Mouse (Mus musculus): ENCODE measurements around the gene Rapgef4. TPM values are rescaled to one million over a fixed set of nuclear protein-coding genes. Genes with fewer than 3 reads are reported as not detected.

The Rapgef4 gene
- polyA plus RNA-seq, 1 experiment from 2014 or later, result 4.2 TPM

DNA sequence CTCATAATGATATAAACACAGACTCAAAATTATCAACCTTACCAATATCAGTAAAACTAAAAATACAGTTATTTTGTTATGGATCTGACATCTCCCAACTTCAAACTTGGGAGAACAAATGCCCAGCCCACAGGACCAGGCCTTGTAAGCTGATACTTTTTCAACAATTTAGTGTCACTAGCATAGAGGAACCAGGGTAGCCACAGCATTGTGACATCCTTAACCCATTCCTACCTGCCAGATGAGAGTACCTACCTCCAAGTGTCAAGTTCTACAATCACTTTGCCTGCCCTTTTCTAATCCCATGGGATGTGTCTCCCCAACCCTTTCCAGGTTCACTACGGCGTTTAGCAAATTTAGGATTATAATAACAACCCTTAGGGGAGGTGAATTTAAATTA, 257.4 kb downstream of the Rapgef4 start:
- 0 out of 2 replicates have a peak, but pooled peaks cover 2% of the 10 kb centered on the region for H3K4me1 ChIP-seq (replicated peaks; ENCODE audit: control insufficient read depth, insufficient read depth, low read length)
- H3K27ac ChIP-seq (ENCODE audit: low read depth, low read length), result no peak overlapping the region
- H3K4me3 ChIP-seq (ENCODE audit: low read depth, low read length), result no peak overlapping the region
- WGBS, result 84% methylated on average over 2 of the region's 2 CpGs
- peak; percentile 20 for DNase-seq (ENCODE audit: low spot score)
- no peaks in the 10 kb centered on the region for H3K36me3 ChIP-seq (ENCODE audit: control insufficient read depth, insufficient read depth, low read length)
- ATAC-seq (replicated peaks; ENCODE audit: low FRiP score), result no peak
- H3K9me3 ChIP-seq (ENCODE audit: control insufficient read depth, low read length), result no peaks in the 10 kb centered on the region
- H3K4me2 ChIP-seq, result no peak overlapping the region
- H3K9ac ChIP-seq (ENCODE audit: low read depth, low read length), result no peak overlapping the region
- no peaks in the 10 kb centered on the region for H3K27me3 ChIP-seq (replicated peaks; ENCODE audit: control insufficient read depth, insufficient read depth, low read length)

DNA sequence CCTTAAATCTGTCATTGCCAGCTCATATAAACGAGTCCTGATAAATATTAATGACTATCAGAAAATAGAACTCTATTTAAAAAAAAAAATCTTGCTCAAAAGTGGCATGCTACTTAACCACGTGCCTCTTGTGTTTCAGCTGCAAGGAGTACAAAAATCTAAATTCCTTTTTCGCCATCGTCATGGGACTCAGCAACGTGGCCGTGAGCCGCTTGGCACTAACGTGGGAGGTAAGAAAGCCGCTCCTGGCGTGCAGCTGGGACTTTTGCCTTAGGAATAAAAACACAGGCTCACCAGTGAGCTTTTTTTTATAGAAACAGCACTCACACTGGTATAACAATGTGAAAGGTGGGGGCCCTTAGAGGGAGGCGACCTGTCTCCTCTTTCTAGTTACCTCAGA, 257.9 kb downstream of the Rapgef4 start:
- H3K4me2 ChIP-seq, result no peak overlapping the region
- no peak overlapping the region for H3K4me3 ChIP-seq (ENCODE audit: low read depth, low read length)
- H3K27me3 ChIP-seq (replicated peaks; ENCODE audit: control insufficient read depth, insufficient read depth, low read length), result no peaks in the 10 kb centered on the region
- DNase-seq (ENCODE audit: low spot score), result peak; percentile 23
- no peak for ATAC-seq (replicated peaks; ENCODE audit: low FRiP score)
- WGBS, result 88% methylated on average over 11 of the region's 11 CpGs
- H3K36me3 ChIP-seq (ENCODE audit: control insufficient read depth, insufficient read depth, low read length), result no peaks in the 10 kb centered on the region
- no peak overlapping the region for H3K9ac ChIP-seq (ENCODE audit: low read depth, low read length)
- H3K4me1 ChIP-seq (replicated peaks; ENCODE audit: control insufficient read depth, insufficient read depth, low read length), result 0 out of 2 replicates have a peak, but pooled peaks cover 2% of the 10 kb centered on the region
- no peaks in the 10 kb centered on the region for H3K9me3 ChIP-seq (ENCODE audit: control insufficient read depth, low read length)
- no peak overlapping the region for H3K27ac ChIP-seq (ENCODE audit: low read depth, low read length)

DNA sequence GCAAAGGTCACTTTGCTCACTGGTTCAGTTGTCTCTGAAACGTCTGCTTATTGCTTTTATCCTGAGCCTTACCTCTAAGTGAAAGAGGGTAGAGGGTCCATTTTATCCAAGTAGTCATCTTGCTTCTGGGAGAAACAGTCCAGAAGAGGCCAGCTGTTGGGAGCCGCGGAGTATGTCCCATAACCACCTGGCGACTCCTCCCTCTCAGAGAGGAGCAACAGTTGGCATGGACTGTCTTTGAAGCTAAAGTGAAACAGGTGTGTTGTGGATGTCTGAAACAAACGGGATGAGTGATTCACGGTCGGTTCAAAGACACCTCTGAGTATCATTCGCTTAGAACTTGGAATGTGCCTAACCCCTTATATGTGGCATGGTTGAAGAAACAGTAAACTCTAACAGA, 258.4 kb downstream of the Rapgef4 start:
- Histone ChIP-seq H3K4me3 (ENCODE audit: low read depth, low read length) (no peak overlapping the region), H3K9me3 (ENCODE audit: control insufficient read depth, low read length) (no peaks in the 10 kb centered on the region), H3K36me3 (ENCODE audit: control insufficient read depth, insufficient read depth, low read length) (no peaks in the 10 kb centered on the region), H3K4me1 (replicated peaks; ENCODE audit: control insufficient read depth, insufficient read depth, low read length) (0 out of 2 replicates have a peak, but pooled peaks cover 2% of the 10 kb centered on the region), H3K27me3 (replicated peaks; ENCODE audit: control insufficient read depth, insufficient read depth, low read length) (no peaks in the 10 kb centered on the region), H3K9ac (ENCODE audit: low read depth, low read length) (no peak overlapping the region), H3K4me2 (no peak overlapping the region), H3K27ac (ENCODE audit: low read depth, low read length) (no peak overlapping the region)
- DNase-seq (ENCODE audit: low spot score) (peak; percentile 17), ATAC-seq (replicated peaks; ENCODE audit: low FRiP score) (no peak)
- 87% methylated on average over 8 of the region's 8 CpGs for WGBS

DNA sequence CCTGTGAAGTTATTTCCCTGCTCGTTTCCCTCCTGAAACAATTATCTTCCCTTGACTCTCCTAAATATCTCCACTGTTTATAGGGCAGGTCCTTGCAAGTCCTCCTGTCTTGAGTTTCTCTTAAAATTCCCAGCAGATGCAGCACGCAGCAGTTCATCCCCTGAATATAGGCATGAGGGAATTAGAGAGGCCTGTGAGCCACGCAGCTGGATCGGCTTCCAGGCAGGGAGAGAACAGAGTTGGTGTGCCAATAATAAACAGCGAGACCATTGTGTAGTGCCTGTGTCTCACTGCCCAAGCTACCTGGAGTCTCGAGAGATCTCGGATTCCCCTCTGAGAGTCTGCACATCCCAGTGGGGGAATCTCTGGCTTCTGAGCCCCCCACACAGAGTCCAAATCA, 259.0 kb downstream of the Rapgef4 start:
- Histone ChIP-seq H3K27ac (ENCODE audit: low read depth, low read length) (no peak overlapping the region), H3K9me3 (ENCODE audit: control insufficient read depth, low read length) (no peaks in the 10 kb centered on the region), H3K36me3 (ENCODE audit: control insufficient read depth, insufficient read depth, low read length) (no peaks in the 10 kb centered on the region), H3K9ac (ENCODE audit: low read depth, low read length) (no peak overlapping the region), H3K4me2 (no peak overlapping the region), H3K4me1 (replicated peaks; ENCODE audit: control insufficient read depth, insufficient read depth, low read length) (0 out of 2 replicates have a peak, but pooled peaks cover 2% of the 10 kb centered on the region), H3K27me3 (replicated peaks; ENCODE audit: control insufficient read depth, insufficient read depth, low read length) (no peaks in the 10 kb centered on the region), H3K4me3 (ENCODE audit: low read depth, low read length) (no peak overlapping the region)
- 82% methylated on average over 7 of the region's 7 CpGs for WGBS
- ATAC-seq (replicated peaks; ENCODE audit: low FRiP score) (no peak), DNase-seq (ENCODE audit: low spot score) (peak; percentile 20)

DNA sequence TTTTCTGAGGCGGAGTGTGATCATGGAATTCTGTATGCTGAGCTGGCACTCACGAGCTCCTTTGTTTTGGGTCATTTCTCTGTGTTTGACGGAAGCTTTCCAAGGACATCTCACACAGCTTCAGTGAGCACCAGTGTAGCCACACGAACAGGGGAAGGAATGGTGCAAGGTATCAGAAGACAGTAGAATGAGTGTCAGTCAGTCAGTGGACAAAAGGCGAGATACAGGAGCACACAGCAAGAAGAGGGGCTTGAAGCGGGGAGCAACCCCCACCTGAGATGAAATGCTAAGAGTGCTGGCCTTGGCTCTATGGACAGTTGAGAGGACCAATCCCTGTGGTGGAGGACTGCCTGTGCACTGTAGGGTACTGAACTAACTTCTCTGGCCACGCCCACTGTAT, 259.7 kb downstream of the Rapgef4 start:
- DNase-seq (ENCODE audit: low spot score), result no peak
- Histone ChIP-seq H3K4me2 (no peak overlapping the region), H3K4me3 (ENCODE audit: low read depth, low read length) (no peak overlapping the region), H3K27ac (ENCODE audit: low read depth, low read length) (no peak overlapping the region), H3K27me3 (replicated peaks; ENCODE audit: control insufficient read depth, insufficient read depth, low read length) (no peaks in the 10 kb centered on the region), H3K9me3 (ENCODE audit: control insufficient read depth, low read length) (no peaks in the 10 kb centered on the region), H3K9ac (ENCODE audit: low read depth, low read length) (no peak overlapping the region), H3K36me3 (ENCODE audit: control insufficient read depth, insufficient read depth, low read length) (no peaks in the 10 kb centered on the region), H3K4me1 (replicated peaks; ENCODE audit: control insufficient read depth, insufficient read depth, low read length) (0 out of 2 replicates have a peak, but pooled peaks cover 2% of the 10 kb centered on the region)
- ATAC-seq (replicated peaks; ENCODE audit: low FRiP score), result no peak
- 85% methylated on average over 7 of the region's 7 CpGs for WGBS

DNA sequence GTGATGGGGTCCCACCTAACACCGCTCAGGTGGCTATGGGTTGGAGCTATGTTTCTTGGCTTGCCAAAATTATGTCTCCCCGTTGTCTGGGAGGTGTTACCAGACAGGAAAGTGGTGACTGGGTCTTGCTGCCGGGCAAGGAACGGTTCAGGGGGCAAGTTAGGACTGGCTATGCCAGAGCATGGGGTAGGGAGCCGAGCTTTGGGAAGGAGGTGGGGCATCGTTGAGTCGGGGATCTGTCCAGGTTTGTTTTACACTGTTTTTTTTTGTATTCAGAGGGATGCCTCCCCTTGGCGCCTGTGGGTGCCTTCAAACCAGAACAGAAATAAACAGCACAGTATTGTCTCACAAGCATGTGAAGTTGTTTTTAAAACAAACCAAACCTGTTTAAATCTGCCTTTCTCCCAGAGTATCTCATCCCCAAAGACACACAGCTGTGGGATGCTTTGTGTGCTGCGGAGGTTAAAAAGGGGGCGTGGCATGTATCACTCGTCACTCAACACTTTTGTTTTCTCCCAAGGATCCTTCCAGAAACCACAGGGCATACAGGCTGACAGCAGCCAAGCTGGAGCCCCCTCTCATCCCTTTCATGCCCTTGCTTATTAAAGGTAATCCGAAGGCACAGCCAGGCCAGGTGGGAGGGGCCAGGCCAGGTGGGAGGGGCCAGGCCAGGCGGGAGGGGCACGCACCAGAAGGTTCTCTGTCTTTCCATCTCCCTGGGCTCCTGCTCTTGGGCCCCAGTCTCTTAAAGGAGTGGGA, 260.9 kb downstream of the Rapgef4 start:
- ATAC-seq (replicated peaks; ENCODE audit: low FRiP score) (no peak), DNase-seq (ENCODE audit: low spot score) (no peak)
- Histone ChIP-seq H3K4me3 (ENCODE audit: low read depth, low read length) (peak overlapping the region; percentile 36), H3K4me2 (peak overlapping the region; percentile 44; the same call in 1 of the 2 replicates), H3K9ac (ENCODE audit: low read depth, low read length) (0 out of 2 replicates have a peak overlapping the region, but pooled peaks have one; percentile 12), H3K9me3 (ENCODE audit: control insufficient read depth, low read length) (no peaks in the 10 kb centered on the region), H3K36me3 (ENCODE audit: control insufficient read depth, insufficient read depth, low read length) (no peaks in the 10 kb centered on the region), H3K27ac (ENCODE audit: low read depth, low read length) (no peak overlapping the region), H3K27me3 (replicated peaks; ENCODE audit: control insufficient read depth, insufficient read depth, low read length) (no peaks in the 10 kb centered on the region), H3K4me1 (replicated peaks; ENCODE audit: control insufficient read depth, insufficient read depth, low read length) (0 out of 2 replicates have a peak, but pooled peaks cover 2% of the 10 kb centered on the region)
- 55% methylated on average over 14 of the region's 14 CpGs for WGBS

DNA sequence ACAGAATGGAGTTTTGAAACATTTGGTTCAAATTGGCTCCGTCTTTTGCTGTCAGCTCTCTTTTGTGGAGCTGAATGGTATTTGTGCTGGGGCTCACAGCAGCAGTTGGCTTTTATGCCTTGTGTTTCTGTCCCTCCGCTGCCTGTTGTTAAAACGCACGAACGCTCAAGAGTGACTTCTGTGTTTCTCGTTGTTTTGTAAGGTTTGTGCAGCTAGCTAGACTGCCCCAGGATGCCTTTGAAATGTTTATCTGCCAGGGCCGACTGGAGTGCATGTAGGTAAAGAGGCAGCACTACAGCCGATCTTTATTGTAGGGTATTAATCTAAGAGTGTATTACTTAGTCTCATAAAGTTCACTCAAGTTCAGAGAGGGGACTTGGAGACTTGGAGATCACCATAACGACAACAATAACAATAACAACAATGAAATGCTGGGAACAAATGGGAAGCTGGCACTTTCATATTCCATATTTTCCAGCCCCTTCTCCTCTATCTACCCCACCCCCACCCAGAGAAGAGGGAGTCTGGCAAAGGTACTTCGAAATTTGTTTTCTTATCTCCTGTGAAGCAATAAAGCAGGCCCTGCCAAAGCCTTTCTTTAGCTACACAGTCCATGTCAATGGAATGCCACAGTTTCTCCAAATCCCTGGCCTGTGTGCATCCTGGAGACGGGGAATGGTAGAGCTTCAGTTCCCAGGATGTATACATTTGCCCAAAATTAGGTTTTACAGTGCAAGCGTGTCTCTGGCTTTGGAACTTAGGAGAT, 262.1 kb downstream of the Rapgef4 start:
- DNase-seq (ENCODE audit: low spot score) (no peak), ATAC-seq (replicated peaks; ENCODE audit: low FRiP score) (no peak)
- Histone ChIP-seq H3K9ac (ENCODE audit: low read depth, low read length) (no peak overlapping the region), H3K27me3 (replicated peaks; ENCODE audit: control insufficient read depth, insufficient read depth, low read length) (no peaks in the 10 kb centered on the region), H3K27ac (ENCODE audit: low read depth, low read length) (no peak overlapping the region), H3K9me3 (ENCODE audit: control insufficient read depth, low read length) (no peaks in the 10 kb centered on the region), H3K4me1 (replicated peaks; ENCODE audit: control insufficient read depth, insufficient read depth, low read length) (0 out of 2 replicates have a peak, but pooled peaks cover 2% of the 10 kb centered on the region), H3K4me2 (no peak overlapping the region), H3K4me3 (ENCODE audit: low read depth, low read length) (no peak overlapping the region), H3K36me3 (ENCODE audit: control insufficient read depth, insufficient read depth, low read length) (no peaks in the 10 kb centered on the region)
- WGBS, result 76% methylated on average over 12 of the region's 12 CpGs

DNA sequence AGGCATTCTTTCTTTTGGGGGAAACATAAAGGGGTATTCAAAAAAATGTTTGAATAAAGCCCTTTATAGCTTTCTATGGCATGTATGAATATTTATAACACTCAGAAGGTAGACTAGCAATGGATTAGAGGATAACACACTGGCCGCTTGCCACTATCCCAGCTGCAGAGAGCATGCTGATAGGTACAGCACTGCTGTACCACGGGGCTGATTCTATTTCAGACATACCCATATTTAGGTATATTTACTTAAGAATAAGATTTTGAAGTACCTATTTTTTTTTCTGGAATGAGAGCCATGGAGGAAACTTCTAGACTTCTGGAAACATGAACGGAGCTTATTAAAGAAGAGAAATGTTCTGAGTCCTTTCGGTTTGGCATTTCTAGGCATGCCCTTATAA, 264.6 kb downstream of the Rapgef4 start:
- H3K27ac ChIP-seq (ENCODE audit: low read depth, low read length), result no peak overlapping the region
- no peak overlapping the region for H3K4me3 ChIP-seq (ENCODE audit: low read depth, low read length)
- no peaks in the 10 kb centered on the region for H3K9me3 ChIP-seq (ENCODE audit: control insufficient read depth, low read length)
- no peak for ATAC-seq (replicated peaks; ENCODE audit: low FRiP score)
- no peak overlapping the region for H3K4me2 ChIP-seq
- 80% methylated on average over 4 of the region's 4 CpGs for WGBS
- DNase-seq (ENCODE audit: low spot score), result no peak
- H3K27me3 ChIP-seq (replicated peaks; ENCODE audit: control insufficient read depth, insufficient read depth, low read length), result no peaks in the 10 kb centered on the region
- H3K36me3 ChIP-seq (ENCODE audit: control insufficient read depth, insufficient read depth, low read length), result no peaks in the 10 kb centered on the region
- H3K9ac ChIP-seq (ENCODE audit: low read depth, low read length), result no peak overlapping the region
- H3K4me1 ChIP-seq (replicated peaks; ENCODE audit: control insufficient read depth, insufficient read depth, low read length), result 0 out of 2 replicates have a peak, but pooled peaks cover 2% of the 10 kb centered on the region
